Mouse (Mus musculus) E14TG2a.4 (cell line): Measurements from ENCODE around the gene Smc6.

Experiments used
- CTCF ChIP-seq: conservative IDR thresholded peaks from 2 replicates; pipeline ENCODE4 v1.5.1; 2014; ENCODE audit warnings: low read length
- POU5F1 ChIP-seq: IDR thresholded peaks from 2 replicates; pipeline ENCODE4 v1.6.1; 2014; ENCODE audit warnings: low read length, borderline replicate concordance

DNA sequence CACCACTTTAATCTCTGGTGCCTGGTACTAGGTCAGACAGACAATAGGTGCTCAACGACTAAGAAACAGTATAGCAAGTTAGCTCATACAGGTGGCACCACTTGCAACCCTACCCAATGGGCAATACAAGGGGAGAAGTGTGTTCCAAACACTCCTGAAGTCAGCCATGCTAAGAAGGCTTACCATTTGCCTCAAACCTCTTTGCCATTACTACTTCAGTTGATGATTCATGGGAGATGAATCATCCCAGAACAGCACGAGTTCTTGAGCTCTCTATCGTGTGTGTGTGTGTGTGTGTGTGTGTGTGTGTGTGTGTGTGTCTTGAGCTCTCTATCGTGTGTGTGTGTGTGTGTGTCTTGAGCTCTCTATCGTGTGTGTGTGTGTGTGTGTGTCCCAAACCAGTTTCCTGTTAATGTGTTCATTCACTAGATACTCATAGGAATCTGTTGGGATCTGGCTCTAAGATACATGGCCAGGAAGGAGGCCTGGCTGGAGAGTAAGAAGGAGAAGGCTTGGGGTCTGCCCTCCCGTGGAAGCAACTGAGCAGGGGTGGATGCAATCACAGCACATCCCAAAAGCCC lies 76.4 kb downstream of the Smc6 start:
- TF ChIP-seq CTCF, result no peak
- TF ChIP-seq POU5F1, result no peak
